Mouse (Mus musculus) kidney, embryonic 15.5 days (tissue): ENCODE data around the gene Uchl1. TPM values are rescaled to one million over a fixed set of nuclear protein-coding genes. Genes with fewer than 3 reads are reported as not detected.

ENCODE experiments used
- ATAC-seq: fragments of 200-750 bp; cut with Nextera tagmentation; replicated peaks from 2 replicates; pipeline ENCODE4 v1.8.0; 2017; ENCODE audit warnings: moderate TSS enrichment; ENCODE audit not compliant: low FRiP score
- H3K27ac ChIP-seq: fragments of 300-500 bp; sonication (generic); 2 replicates; pipeline ENCODE4 v1.5.1; 2015; ENCODE audit warnings: mild to moderate bottlenecking, inconsistent platforms
- H3K27me3 ChIP-seq: fragments of 300-500 bp; sonication (generic); 2 replicates; pipeline ENCODE4 v1.6.1; 2015; ENCODE audit warnings: inconsistent platforms
- H3K36me3 ChIP-seq: fragments of 300-500 bp; sonication (generic); 2 replicates; pipeline ENCODE4 v1.6.1; 2015; ENCODE audit warnings: inconsistent platforms
- H3K4me1 ChIP-seq: fragments of 300-500 bp; sonication (generic); 2 replicates; pipeline ENCODE4 v1.6.1; 2015; ENCODE audit warnings: inconsistent platforms
- H3K4me2 ChIP-seq: fragments of 300-500 bp; sonication (generic); 2 replicates; pipeline ENCODE4 v1.6.1; 2015; ENCODE audit warnings: moderate library complexity, mild to moderate bottlenecking, inconsistent platforms
- H3K4me3 ChIP-seq: fragments of 300-500 bp; sonication (generic); replicated peaks from 2 replicates; pipeline ENCODE4 v1.5.1; 2015; ENCODE audit warnings: mild to moderate bottlenecking, inconsistent platforms
- H3K9ac ChIP-seq: fragments of 300-500 bp; sonication (generic); 2 replicates; pipeline ENCODE4 v1.6.1; 2015; ENCODE audit warnings: mild to moderate bottlenecking, inconsistent platforms
- H3K9me3 ChIP-seq: fragments of 300-500 bp; sonication (generic); replicated peaks from 2 replicates; pipeline ENCODE4 v1.6.1; 2016; ENCODE audit warnings: inconsistent platforms
- WGBS: fragments of 180-500 bp; shearing (Covaris S2); methylation state at CpG from one replicate; pipeline ENCODE4 v1.1.7; 2015; ENCODE audit warnings: mixed read lengths; 5-methylcytosine and 5-hydroxymethylcytosine counted together
- polyA plus RNA-seq: library from polyadenylated mRNA; unstranded; fragments of >200 nt; fragmentation: Nextera tagmentation; extraction: Ambion mirVana; gene quantifications from 2 replicates; pipeline ENCODE4 v1.2.1, GENCODE M21; 2015

The Uchl1 gene
- polyA plus RNA-seq, 1 experiment from 2014 or later: 94.5 TPM

- Histone ChIP-seq H3K9ac (no peak overlapping the region), H3K4me3 (no peak overlapping the region), H3K4me1 (no peaks in the 10 kb centered on the region), H3K4me2 (no peak overlapping the region), H3K9me3 (no peaks in the 10 kb centered on the region), H3K36me3 (no peaks in the 10 kb centered on the region), H3K27ac (no peak overlapping the region), H3K27me3 (no peaks in the 10 kb centered on the region)
- ATAC-seq: no peak
- 67% methylated on average over 6 of the region's 6 CpGs for WGBS
These were observed 36.9 kb downstream of the Uchl1 start for GRCm38 (mm10) chr5:66712801-66713200.

- 69% methylated on average over 4 of the region's 4 CpGs for WGBS
- Histone ChIP-seq H3K27ac (no peak overlapping the region), H3K9me3 (no peaks in the 10 kb centered on the region), H3K27me3 (0 out of 2 replicates have a peak, but pooled peaks cover 2% of the 10 kb centered on the region), H3K4me1 (no peaks in the 10 kb centered on the region), H3K36me3 (no peaks in the 10 kb centered on the region), H3K9ac (no peak overlapping the region), H3K4me2 (no peak overlapping the region), H3K4me3 (no peak overlapping the region)
- no peak for ATAC-seq
These were observed 39.6 kb downstream of the Uchl1 start for GRCm38 (mm10) chr5:66715498-66715931.

GRCm38 (mm10) chr5:66717931-66718330, 42.0 kb downstream of the Uchl1 start:
- Histone ChIP-seq H3K4me3 (no peak overlapping the region), H3K27me3 (0 out of 2 replicates have a peak, but pooled peaks cover 2% of the 10 kb centered on the region), H3K4me2 (no peak overlapping the region), H3K4me1 (no peaks in the 10 kb centered on the region), H3K9me3 (no peaks in the 10 kb centered on the region), H3K9ac (no peak overlapping the region), H3K27ac (no peak overlapping the region), H3K36me3 (no peaks in the 10 kb centered on the region)
- WGBS: 67% methylated on average over 4 of the region's 4 CpGs
- ATAC-seq: no peak

- no peaks in the 10 kb centered on the region for H3K36me3 ChIP-seq
- no peak overlapping the region for H3K4me3 ChIP-seq
- no peak overlapping the region for H3K4me2 ChIP-seq
- H3K9me3 ChIP-seq: no peaks in the 10 kb centered on the region
- WGBS: 56% methylated on average over 3 of the region's 3 CpGs
- no peak overlapping the region for H3K27ac ChIP-seq
- H3K4me1 ChIP-seq: peaks cover 4% of the 10 kb centered on the region; the same call in 1 of the 2 replicates
- H3K9ac ChIP-seq: no peak overlapping the region
- no peak for ATAC-seq
- H3K27me3 ChIP-seq: 0 out of 2 replicates have a peak, but pooled peaks cover 2% of the 10 kb centered on the region
These were observed 42.5 kb downstream of the Uchl1 start for GRCm38 (mm10) chr5:66718413-66718812.

GRCm38 (mm10) chr5:66718880-66719279, 43.0 kb downstream of the Uchl1 start:
- WGBS: 67% methylated on average over 7 of the region's 7 CpGs
- Histone ChIP-seq H3K4me1 (peaks cover 8% of the 10 kb centered on the region; the same call in 1 of the 2 replicates), H3K36me3 (no peaks in the 10 kb centered on the region), H3K4me2 (no peak overlapping the region), H3K27me3 (0 out of 2 replicates have a peak, but pooled peaks cover 2% of the 10 kb centered on the region), H3K4me3 (no peak overlapping the region), H3K9me3 (no peaks in the 10 kb centered on the region), H3K9ac (no peak overlapping the region), H3K27ac (no peak overlapping the region)
- no peak for ATAC-seq

- no peak overlapping the region for H3K4me2 ChIP-seq
- H3K36me3 ChIP-seq: no peaks in the 10 kb centered on the region
- H3K4me3 ChIP-seq: no peak overlapping the region
- WGBS: 40% methylated on average over 5 of the region's 5 CpGs
- H3K9ac ChIP-seq: no peak overlapping the region
- H3K27ac ChIP-seq: no peak overlapping the region
- H3K4me1 ChIP-seq: peaks cover 9% of the 10 kb centered on the region; the same call in 1 of the 2 replicates
- 0 out of 2 replicates have a peak, but pooled peaks cover 2% of the 10 kb centered on the region for H3K27me3 ChIP-seq
- ATAC-seq: no peak
- no peaks in the 10 kb centered on the region for H3K9me3 ChIP-seq
These were observed 45.0 kb downstream of the Uchl1 start for GRCm38 (mm10) chr5:66720921-66721320.

- H3K4me1 ChIP-seq: peaks cover 9% of the 10 kb centered on the region; the same call in 1 of the 2 replicates
- no peak overlapping the region for H3K9ac ChIP-seq
- H3K27ac ChIP-seq: peak overlapping the region; percentile 20; the same call in 1 of the 2 replicates
- no peak overlapping the region for H3K4me2 ChIP-seq
- H3K36me3 ChIP-seq: no peaks in the 10 kb centered on the region
- 0 out of 2 replicates have a peak, but pooled peaks cover 2% of the 10 kb centered on the region for H3K27me3 ChIP-seq
- H3K9me3 ChIP-seq: no peaks in the 10 kb centered on the region
- no peak for ATAC-seq
- H3K4me3 ChIP-seq: no peak overlapping the region
- 66% methylated on average over 9 of the region's 9 CpGs for WGBS
These were observed 46.7 kb downstream of the Uchl1 start for GRCm38 (mm10) chr5:66722586-66722985.

- Histone ChIP-seq H3K36me3 (no peaks in the 10 kb centered on the region), H3K4me2 (no peak overlapping the region), H3K4me3 (no peak overlapping the region), H3K27ac (peak overlapping the region; percentile 20), H3K9ac (no peak overlapping the region), H3K4me1 (peaks cover 9% of the 10 kb centered on the region; the same call in 1 of the 2 replicates), H3K27me3 (0 out of 2 replicates have a peak, but pooled peaks cover 2% of the 10 kb centered on the region), H3K9me3 (no peaks in the 10 kb centered on the region)
- ATAC-seq: no peak
- WGBS: 63% methylated on average over 4 of the region's 4 CpGs
These were observed 47.1 kb downstream of the Uchl1 start for GRCm38 (mm10) chr5:66723037-66723436.

GRCm38 (mm10) chr5:66723626-66724025, 47.7 kb downstream of the Uchl1 start:
- H3K27me3 ChIP-seq: 0 out of 2 replicates have a peak, but pooled peaks cover 2% of the 10 kb centered on the region
- no peak overlapping the region for H3K4me2 ChIP-seq
- 78% methylated on average over 3 of the region's 3 CpGs for WGBS
- no peaks in the 10 kb centered on the region for H3K36me3 ChIP-seq
- peaks cover 9% of the 10 kb centered on the region; the same call in 1 of the 2 replicates for H3K4me1 ChIP-seq
- H3K4me3 ChIP-seq: no peak overlapping the region
- peak overlapping the region; percentile 20; the same call in 1 of the 2 replicates for H3K27ac ChIP-seq
- no peak overlapping the region for H3K9ac ChIP-seq
- ATAC-seq: no peak
- H3K9me3 ChIP-seq: no peaks in the 10 kb centered on the region

- WGBS: 92% methylated on average over 4 of the region's 4 CpGs
- no peaks in the 10 kb centered on the region for H3K9me3 ChIP-seq
These were observed 53.4 kb downstream of the Uchl1 start for GRCm38 (mm10) chr5:66729306-66729705.

GRCm38 (mm10) chr5:66730621-66731301, 54.9 kb downstream of the Uchl1 start:
- WGBS: 36% methylated on average over 11 of the region's 11 CpGs
- 0 out of 2 replicates have a peak, but pooled peaks cover 4% of the 10 kb centered on the region for H3K4me1 ChIP-seq
- no peak overlapping the region for H3K4me2 ChIP-seq
- no peak overlapping the region for H3K4me3 ChIP-seq
- H3K36me3 ChIP-seq: no peaks in the 10 kb centered on the region
- H3K27me3 ChIP-seq: no peaks in the 10 kb centered on the region
- H3K9me3 ChIP-seq: no peaks in the 10 kb centered on the region
- peak; percentile 56; the same call in 1 of the 2 replicates for ATAC-seq
- H3K27ac ChIP-seq: no peak overlapping the region
- no peak overlapping the region for H3K9ac ChIP-seq

More at GRCm38 (mm10) chr5:66729306-66729705, 53.4 kb downstream of the Uchl1 start:
- Histone ChIP-seq H3K4me3 (no peak overlapping the region), H3K27me3 (no peaks in the 10 kb centered on the region), H3K36me3 (no peaks in the 10 kb centered on the region), H3K4me1 (0 out of 2 replicates have a peak, but pooled peaks cover 4% of the 10 kb centered on the region), H3K4me2 (no peak overlapping the region), H3K9ac (no peak overlapping the region), H3K27ac (no peak overlapping the region)
- ATAC-seq: no peak

- H3K4me3 ChIP-seq: no peak overlapping the region
- no peak for ATAC-seq
- WGBS: 100% methylated on average over 1 of the region's 1 CpGs
- no peaks in the 10 kb centered on the region for H3K36me3 ChIP-seq
- H3K4me2 ChIP-seq: no peak overlapping the region
- no peaks in the 10 kb centered on the region for H3K9me3 ChIP-seq
- no peak overlapping the region for H3K9ac ChIP-seq
- H3K4me1 ChIP-seq: 0 out of 2 replicates have a peak, but pooled peaks cover 4% of the 10 kb centered on the region
- H3K27me3 ChIP-seq: no peaks in the 10 kb centered on the region
- no peak overlapping the region for H3K27ac ChIP-seq
These were observed 55.4 kb downstream of the Uchl1 start for GRCm38 (mm10) chr5:66731302-66731697.
